Mouse (Mus musculus): ENCODE measurements at regions not wholly inside any gene's neighbourhood (a gene's known extent, or its start where the extent isn't known, plus 50 kb on each side); places are given as distances from the start of the nearest gene placed in this dataset.

DNA sequence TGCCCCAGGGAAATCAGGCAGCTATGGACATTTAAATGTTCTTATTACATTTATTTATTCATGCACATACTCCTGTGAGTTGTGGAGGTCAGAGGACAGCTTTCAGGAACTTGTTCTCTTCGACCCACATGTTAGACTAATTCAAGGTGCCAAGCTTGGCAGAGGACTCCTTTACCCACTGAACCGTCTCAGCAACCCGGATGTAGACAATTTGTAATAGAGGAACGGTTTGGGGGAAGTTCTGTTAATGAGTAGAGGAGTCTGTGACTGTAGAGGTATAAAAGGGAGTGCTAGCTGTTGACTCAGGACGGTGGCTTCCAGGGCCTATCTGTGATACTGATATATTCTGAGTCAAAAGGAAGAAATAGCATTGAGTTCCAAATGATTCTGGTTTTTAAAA, 107.4 kb upstream of the Magi1 start:
- no peak for TF ChIP-seq POLR2A (IDR thresholded peaks at IDR 0.05; ENCODE audit: insufficient read depth, low read length)
- no peak for TF ChIP-seq CTCF (IDR thresholded peaks at IDR 0.05; ENCODE audit: low read depth, low read length)

Data from ES-Bruce4 (cell line).